Mouse (Mus musculus) intestine, embryonic 14.5 days (tissue): ENCODE measurements at regions not wholly inside any gene's neighbourhood (a gene's known extent, or its start where the extent isn't known, plus 50 kb on each side); places are given as distances from the start of the nearest gene placed in this dataset.

Experiments
- ATAC-seq: fragments of 200-750 bp; cut with Nextera tagmentation; replicated peaks from 2 replicates; pipeline ENCODE4 v1.8.0; 2017; ENCODE audit warnings: low read depth, moderate number of reproducible peaks, moderate TSS enrichment, moderate library complexity; ENCODE audit not compliant: low FRiP score, low TSS enrichment
- DNase-seq: peaks from one replicate; pipeline ENCODE4 v3.0.0-alpha.2; 2018; ENCODE audit warnings: low spot score
- H3K27ac ChIP-seq: fragments of 300-500 bp; sonication (generic); 2 replicates; pipeline ENCODE4 v1.5.1; 2014; ENCODE audit warnings: low read depth, mild to moderate bottlenecking, control low read depth
- H3K27me3 ChIP-seq: fragments of 300-500 bp; sonication (generic); replicated peaks from 2 replicates; pipeline ENCODE4 v1.6.1; 2014; ENCODE audit warnings: low read length, control low read depth; ENCODE audit not compliant: control insufficient read depth, insufficient read depth
- H3K36me3 ChIP-seq: fragments of 300-500 bp; sonication (generic); 2 replicates; pipeline ENCODE4 v1.6.1; 2014; ENCODE audit warnings: low read length, control low read depth; ENCODE audit not compliant: control insufficient read depth, insufficient read depth
- H3K4me1 ChIP-seq: fragments of 300-500 bp; sonication (generic); replicated peaks from 2 replicates; pipeline ENCODE4 v1.6.1; 2014; ENCODE audit warnings: low read length, control low read depth, mixed read lengths; ENCODE audit not compliant: control insufficient read depth, insufficient read depth
- H3K4me2 ChIP-seq: fragments of 300-500 bp; sonication (generic); 2 replicates; pipeline ENCODE4 v1.6.1; 2014; ENCODE audit warnings: low read length
- H3K4me3 ChIP-seq: fragments of 300-500 bp; sonication (generic); 2 replicates; pipeline ENCODE4 v1.5.1; 2014; ENCODE audit warnings: low read depth, low read length, control low read depth, mixed read lengths
- H3K9ac ChIP-seq: fragments of 300-500 bp; sonication (generic); 2 replicates; pipeline ENCODE4 v1.6.1; 2014; ENCODE audit warnings: mild to moderate bottlenecking, low read length
- H3K9me3 ChIP-seq: fragments of 300-500 bp; sonication (generic); 2 replicates; pipeline ENCODE4 v1.6.1; 2016; ENCODE audit warnings: low read length, control low read depth; ENCODE audit not compliant: control insufficient read depth
- WGBS: fragments of 180-500 bp; shearing (Covaris S2); extraction: QIAGEN DNeasy Blood & Tissue Kit; methylation state at CpG from one replicate; pipeline ENCODE4 v1.1.7; 2014; 5-methylcytosine and 5-hydroxymethylcytosine counted together

GRCm38 (mm10) chr8:44656031-44656430, 279.2 kb upstream of the Fat1 start:
- ATAC-seq: no peak
- no peaks in the 10 kb centered on the region for H3K4me1 ChIP-seq
- H3K27me3 ChIP-seq: no peaks in the 10 kb centered on the region
- no peak overlapping the region for H3K9ac ChIP-seq
- no peaks in the 10 kb centered on the region for H3K36me3 ChIP-seq
- H3K4me2 ChIP-seq: no peak overlapping the region
- DNase-seq: no peak
- no peak overlapping the region for H3K27ac ChIP-seq
- no peaks in the 10 kb centered on the region for H3K9me3 ChIP-seq
- H3K4me3 ChIP-seq: no peak overlapping the region

DNA sequence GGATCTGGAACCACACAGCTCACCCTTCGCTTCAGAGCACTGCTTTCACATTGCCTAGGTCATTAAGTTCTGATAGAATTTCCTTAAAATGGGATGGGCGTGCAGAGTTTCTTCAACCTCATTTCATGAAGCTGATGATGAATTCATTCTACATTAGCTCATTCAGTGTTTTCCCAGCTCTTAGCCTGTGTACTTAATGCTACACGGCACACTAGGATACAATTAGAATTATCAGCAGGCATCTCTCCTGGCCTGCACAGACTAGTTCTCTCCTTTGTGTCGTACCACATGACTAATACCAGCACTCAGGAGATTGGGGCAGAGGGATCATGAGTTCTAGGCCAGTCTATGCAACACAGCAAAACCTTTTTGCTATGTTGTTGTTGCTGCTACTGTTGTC, 278.8 kb upstream of the Fat1 start:
- no peaks in the 10 kb centered on the region for H3K4me1 ChIP-seq
- H3K36me3 ChIP-seq: no peaks in the 10 kb centered on the region
- no peak overlapping the region for H3K4me2 ChIP-seq
- no peak for ATAC-seq
- no peaks in the 10 kb centered on the region for H3K27me3 ChIP-seq
- H3K27ac ChIP-seq: no peak overlapping the region
- no peak overlapping the region for H3K4me3 ChIP-seq
- no peak overlapping the region for H3K9ac ChIP-seq
- no peak for DNase-seq
- 75% methylated on average over 4 of the region's 4 CpGs for WGBS
- no peaks in the 10 kb centered on the region for H3K9me3 ChIP-seq

GRCm38 (mm10) chr8:44661696-44662095, 273.6 kb upstream of the Fat1 start:
- no peak for DNase-seq

GRCm38 (mm10) chr8:44687126-44687525, 248.1 kb upstream of the Fat1 start:
- Histone ChIP-seq H3K4me1 (no peaks in the 10 kb centered on the region), H3K9ac (no peak overlapping the region), H3K4me3 (no peak overlapping the region), H3K9me3 (no peaks in the 10 kb centered on the region), H3K36me3 (no peaks in the 10 kb centered on the region), H3K4me2 (no peak overlapping the region), H3K27ac (no peak overlapping the region), H3K27me3 (no peaks in the 10 kb centered on the region)
- WGBS: 87% methylated on average over 9 of the region's 9 CpGs
- DNase-seq (no peak), ATAC-seq (no peak)

More at GRCm38 (mm10) chr8:44661696-44662095, 273.6 kb upstream of the Fat1 start:
- no peak overlapping the region for H3K4me3 ChIP-seq
- H3K4me2 ChIP-seq: no peak overlapping the region
- no peaks in the 10 kb centered on the region for H3K9me3 ChIP-seq
- 80% methylated on average over 2 of the region's 2 CpGs for WGBS
- no peaks in the 10 kb centered on the region for H3K27me3 ChIP-seq
- ATAC-seq: no peak
- no peaks in the 10 kb centered on the region for H3K36me3 ChIP-seq
- no peak overlapping the region for H3K9ac ChIP-seq
- no peak overlapping the region for H3K27ac ChIP-seq
- no peaks in the 10 kb centered on the region for H3K4me1 ChIP-seq

DNA sequence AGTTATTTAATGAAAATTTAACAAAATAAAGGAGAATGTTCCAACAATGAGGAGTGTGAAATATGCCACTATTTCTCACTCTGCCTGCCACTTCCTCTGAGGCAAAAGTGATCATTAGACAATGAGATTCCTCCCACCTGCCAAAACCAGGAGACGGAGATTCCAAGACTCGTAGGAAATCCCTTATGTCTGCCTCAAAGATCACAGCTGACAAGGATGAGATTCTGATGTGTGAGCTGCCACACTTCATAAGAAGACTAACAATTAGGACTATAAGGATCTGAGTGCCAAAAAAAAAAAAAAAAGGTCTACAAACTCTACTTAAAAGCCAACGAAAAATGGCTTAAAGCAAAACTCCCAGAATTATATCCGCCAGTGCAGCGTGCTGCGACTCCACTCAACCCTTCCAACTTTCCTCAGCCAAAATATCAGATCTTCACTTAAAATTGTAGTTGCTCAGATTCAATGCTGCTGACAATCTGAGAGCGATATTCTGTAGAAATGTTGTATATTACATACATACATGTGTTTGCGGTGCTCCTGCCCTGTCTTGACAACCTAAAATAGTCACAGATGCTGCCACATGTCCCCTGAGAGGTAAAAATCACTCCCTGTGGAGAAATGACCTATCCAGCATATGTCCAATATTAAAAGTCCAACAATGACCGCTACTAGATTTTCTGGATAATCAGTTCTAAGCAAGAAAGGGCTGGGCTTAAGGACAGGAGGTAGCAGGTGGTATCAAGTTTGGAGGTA, 245.2 kb upstream of the Fat1 start:
- ATAC-seq (no peak), DNase-seq (no peak)
- 89% methylated on average over 9 of the region's 9 CpGs for WGBS
- H3K4me3 ChIP-seq: no peak overlapping the region
- no peaks in the 10 kb centered on the region for H3K27me3 ChIP-seq
- no peaks in the 10 kb centered on the region for H3K36me3 ChIP-seq
- H3K9me3 ChIP-seq: no peaks in the 10 kb centered on the region
- H3K4me1 ChIP-seq: peaks cover 7% of the 10 kb centered on the region; the same call in 1 of the 2 replicates
- H3K4me2 ChIP-seq: no peak overlapping the region
- no peak overlapping the region for H3K27ac ChIP-seq
- no peak overlapping the region for H3K9ac ChIP-seq

- WGBS: 87% methylated on average over 4 of the region's 4 CpGs
- ATAC-seq (no peak), DNase-seq (no peak)
Measured at GRCm38 (mm10) chr8:44690593-44690950, 244.7 kb upstream of the Fat1 start.

GRCm38 (mm10) chr8:44691140-44691539, 244.1 kb upstream of the Fat1 start:
- WGBS: 56% methylated on average over 7 of the region's 7 CpGs
- H3K27ac ChIP-seq: no peak overlapping the region
- DNase-seq (no peak), ATAC-seq (no peak)
- H3K27me3 ChIP-seq: no peaks in the 10 kb centered on the region
- peaks cover 7% of the 10 kb centered on the region; the same call in 1 of the 2 replicates for H3K4me1 ChIP-seq
- H3K36me3 ChIP-seq: no peaks in the 10 kb centered on the region
- H3K9me3 ChIP-seq: no peaks in the 10 kb centered on the region
- H3K9ac ChIP-seq: no peak overlapping the region
- no peak overlapping the region for H3K4me3 ChIP-seq
- H3K4me2 ChIP-seq: no peak overlapping the region

More at GRCm38 (mm10) chr8:44690593-44690950, 244.7 kb upstream of the Fat1 start:
- Histone ChIP-seq H3K4me2 (no peak overlapping the region), H3K9ac (no peak overlapping the region), H3K27me3 (no peaks in the 10 kb centered on the region), H3K36me3 (no peaks in the 10 kb centered on the region), H3K4me1 (peaks cover 7% of the 10 kb centered on the region; the same call in 1 of the 2 replicates), H3K9me3 (no peaks in the 10 kb centered on the region), H3K27ac (no peak overlapping the region), H3K4me3 (no peak overlapping the region)

GRCm38 (mm10) chr8:44692036-44692688, 243.1 kb upstream of the Fat1 start:
- no peak overlapping the region for H3K4me3 ChIP-seq
- DNase-seq (no peak), ATAC-seq (no peak)
- no peaks in the 10 kb centered on the region for H3K36me3 ChIP-seq
- 54% methylated on average over 8 of the region's 8 CpGs for WGBS
- no peaks in the 10 kb centered on the region for H3K27me3 ChIP-seq
- no peak overlapping the region for H3K4me2 ChIP-seq
- H3K9me3 ChIP-seq: no peaks in the 10 kb centered on the region
- peaks cover 7% of the 10 kb centered on the region; the same call in 1 of the 2 replicates for H3K4me1 ChIP-seq
- H3K27ac ChIP-seq: no peak overlapping the region
- no peak overlapping the region for H3K9ac ChIP-seq

DNA sequence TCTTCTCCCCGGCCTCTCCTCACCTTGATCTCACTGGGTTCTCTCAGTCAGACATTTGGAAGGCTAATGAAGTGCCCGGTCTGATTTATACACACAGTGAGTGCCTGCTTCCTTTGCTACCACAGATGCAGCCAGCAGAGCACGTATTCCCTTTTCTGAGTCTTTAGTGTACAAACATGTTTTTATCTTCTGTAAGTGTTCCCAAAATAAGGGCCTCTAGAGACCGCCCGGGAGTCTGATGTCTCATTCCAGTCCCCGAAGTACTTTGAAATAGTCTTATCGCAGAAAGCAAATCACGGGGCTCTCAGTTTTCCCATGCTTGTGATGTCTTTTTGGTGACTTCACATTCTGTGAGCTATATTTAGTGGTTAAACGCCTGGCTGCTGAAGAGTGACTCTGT, 240.4 kb upstream of the Fat1 start:
- Histone ChIP-seq H3K9ac (no peak overlapping the region), H3K27ac (no peak overlapping the region), H3K4me2 (no peak overlapping the region), H3K9me3 (no peaks in the 10 kb centered on the region), H3K27me3 (no peaks in the 10 kb centered on the region), H3K4me1 (peaks cover 7% of the 10 kb centered on the region; the same call in 1 of the 2 replicates), H3K36me3 (no peaks in the 10 kb centered on the region), H3K4me3 (no peak overlapping the region)
- ATAC-seq: no peak
- no peak for DNase-seq
- 45% methylated on average over 9 of the region's 9 CpGs for WGBS
